Mouse (Mus musculus): ENCODE measurements around the gene Col5a3. TPM values are rescaled to one million over a fixed set of nuclear protein-coding genes. Genes with fewer than 3 reads are reported as not detected.
A peak's percentile ranks its signal among the peaks of the same experiment; 100 is the strongest.

Gene Col5a3
- total and polyA plus RNA-seq, 2 experiments from 2014 or later, result 0.83 to 3.0 TPM

- Histone ChIP-seq H3K4me1 (ENCODE audit: insufficient read depth, low read length) (no peaks in the 10 kb centered on the region), H3K36me3 (ENCODE audit: insufficient read depth, low read length) (no peaks in the 10 kb centered on the region), H3K27ac (ENCODE audit: low read depth, low read length) (no peak overlapping the region), H3K9ac (replicated peaks; ENCODE audit: low read length, poor library complexity, severe bottlenecking) (no peak overlapping the region), H3K4me2 (ENCODE audit: low read depth, low read length, poor library complexity, severe bottlenecking) (peak overlapping the region; percentile 42), H3K9me3 (ENCODE audit: low read length) (no peaks in the 10 kb centered on the region), H3K4me3 (ENCODE audit: low read depth, low read length) (no peak overlapping the region), H3K27me3 (ENCODE audit: insufficient read depth, low read length) (no peaks in the 10 kb centered on the region)
- peak; percentile 95 for TF ChIP-seq CTCF (IDR thresholded peaks at IDR 0.05)
- WGBS, result 16% methylated on average over 19 of the region's 19 CpGs
- DNase-seq (ENCODE audit: low spot score), result peak; percentile 95
- peak; percentile 87 for ATAC-seq (ENCODE audit: low FRiP score)
Observed at GRCm38 (mm10) chr9:20830901-20831643, 16.2 kb upstream of the Col5a3 start.

- 97% methylated on average over 1 of the region's 1 CpGs for WGBS
- no peak overlapping the region for H3K4me2 ChIP-seq (ENCODE audit: low read depth, low read length, poor library complexity, severe bottlenecking)
Observed at GRCm38 (mm10) chr9:20828127-20828526, 13.3 kb upstream of the Col5a3 start.

DNA sequence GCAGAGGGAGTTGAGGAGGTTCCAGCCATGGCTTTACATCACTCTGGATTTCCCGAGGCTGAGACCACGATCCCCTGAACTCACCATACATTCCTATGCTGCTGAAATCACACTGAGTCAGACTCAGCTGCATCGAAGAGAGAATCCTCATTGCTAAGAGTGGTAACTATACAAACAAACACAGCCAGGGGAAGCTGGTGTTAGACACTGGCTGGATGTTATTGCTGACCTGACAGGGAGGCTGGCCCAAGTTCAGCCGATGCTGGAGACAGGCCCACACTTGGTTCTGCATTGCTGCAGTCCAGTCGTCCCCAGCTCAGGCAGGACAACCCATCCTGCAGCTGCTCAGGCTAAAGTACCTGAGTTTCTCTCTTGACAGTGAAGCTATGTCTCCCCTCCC is 10.9 kb upstream of the Col5a3 start:
- WGBS, result 74% methylated on average over 5 of the region's 5 CpGs
- Histone ChIP-seq H3K27me3 (ENCODE audit: insufficient read depth, low read length) (no peaks in the 10 kb centered on the region), H3K4me1 (ENCODE audit: insufficient read depth, low read length) (no peaks in the 10 kb centered on the region)

More at GRCm38 (mm10) chr9:20828127-20828526, 13.3 kb upstream of the Col5a3 start:
- Histone ChIP-seq H3K9me3 (ENCODE audit: low read length) (no peaks in the 10 kb centered on the region), H3K4me1 (ENCODE audit: insufficient read depth, low read length) (no peaks in the 10 kb centered on the region), H3K4me3 (ENCODE audit: low read depth, low read length) (no peak overlapping the region), H3K27ac (ENCODE audit: low read depth, low read length) (no peak overlapping the region), H3K36me3 (ENCODE audit: insufficient read depth, low read length) (no peaks in the 10 kb centered on the region), H3K9ac (replicated peaks; ENCODE audit: low read length, poor library complexity, severe bottlenecking) (no peak overlapping the region), H3K27me3 (ENCODE audit: insufficient read depth, low read length) (no peaks in the 10 kb centered on the region)
- TF ChIP-seq CTCF (IDR thresholded peaks at IDR 0.05), result no peak
- DNase-seq (ENCODE audit: low spot score) (no peak), ATAC-seq (ENCODE audit: low FRiP score) (no peak)

DNA sequence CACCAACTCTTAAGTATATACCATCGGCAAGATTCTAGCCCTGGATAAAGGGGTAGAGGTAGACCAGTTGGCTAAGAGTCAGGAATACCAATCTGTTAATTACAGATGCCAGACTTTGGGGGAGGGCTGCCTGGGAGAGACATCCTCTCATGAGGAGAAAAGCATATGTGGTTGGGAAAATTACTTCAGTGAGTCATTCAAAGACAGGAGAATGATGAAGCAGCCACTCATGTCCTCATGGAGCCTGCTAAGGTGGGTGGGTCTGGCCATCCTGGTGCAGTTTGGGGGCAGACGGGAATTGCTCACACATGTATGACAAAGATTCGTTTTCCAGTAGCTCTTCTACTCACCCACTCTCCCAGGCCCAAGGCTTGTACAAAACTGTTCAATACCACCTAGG is 8.0 kb upstream of the Col5a3 start:
- no peak overlapping the region for H3K27ac ChIP-seq (ENCODE audit: low read depth, low read length)
- no peak for DNase-seq (ENCODE audit: low spot score)
- H3K36me3 ChIP-seq (ENCODE audit: insufficient read depth, low read length), result no peaks in the 10 kb centered on the region
- H3K4me1 ChIP-seq (ENCODE audit: insufficient read depth, low read length), result no peaks in the 10 kb centered on the region
- 81% methylated on average over 3 of the region's 3 CpGs for WGBS
- TF ChIP-seq CTCF (IDR thresholded peaks at IDR 0.05), result no peak
- no peak overlapping the region for H3K4me3 ChIP-seq (ENCODE audit: low read depth, low read length)
- no peaks in the 10 kb centered on the region for H3K9me3 ChIP-seq (ENCODE audit: low read length)
- H3K9ac ChIP-seq (replicated peaks; ENCODE audit: low read length, poor library complexity, severe bottlenecking), result no peak overlapping the region
- no peak overlapping the region for H3K4me2 ChIP-seq (ENCODE audit: low read depth, low read length, poor library complexity, severe bottlenecking)
- H3K27me3 ChIP-seq (ENCODE audit: insufficient read depth, low read length), result no peaks in the 10 kb centered on the region
- ATAC-seq (ENCODE audit: low FRiP score), result no peak

More for the DNA sequence above, 10.9 kb upstream of the Col5a3 start:
- TF ChIP-seq CTCF (IDR thresholded peaks at IDR 0.05), result no peak
- Histone ChIP-seq H3K36me3 (ENCODE audit: insufficient read depth, low read length) (no peaks in the 10 kb centered on the region), H3K4me3 (ENCODE audit: low read depth, low read length) (no peak overlapping the region), H3K4me2 (ENCODE audit: low read depth, low read length, poor library complexity, severe bottlenecking) (no peak overlapping the region), H3K9ac (replicated peaks; ENCODE audit: low read length, poor library complexity, severe bottlenecking) (no peak overlapping the region), H3K27ac (ENCODE audit: low read depth, low read length) (no peak overlapping the region), H3K9me3 (ENCODE audit: low read length) (no peaks in the 10 kb centered on the region)
- DNase-seq (ENCODE audit: low spot score) (no peak), ATAC-seq (ENCODE audit: low FRiP score) (no peak)

- no peak overlapping the region for H3K4me2 ChIP-seq (ENCODE audit: low read depth, low read length, poor library complexity, severe bottlenecking)
- WGBS, result 65% methylated on average over 5 of the region's 5 CpGs
- no peak overlapping the region for H3K4me3 ChIP-seq (ENCODE audit: low read depth, low read length)
- 0 out of 2 replicates have a peak, but pooled peaks cover under 1% of the 10 kb centered on the region for H3K27me3 ChIP-seq (ENCODE audit: insufficient read depth, low read length)
- H3K4me1 ChIP-seq (ENCODE audit: insufficient read depth, low read length), result no peaks in the 10 kb centered on the region
- TF ChIP-seq CTCF (IDR thresholded peaks at IDR 0.05), result no peak
- DNase-seq (ENCODE audit: low spot score), result no peak
- H3K9ac ChIP-seq (replicated peaks; ENCODE audit: low read length, poor library complexity, severe bottlenecking), result no peak overlapping the region
- ATAC-seq (ENCODE audit: low FRiP score), result no peak
- H3K9me3 ChIP-seq (ENCODE audit: low read length), result no peaks in the 10 kb centered on the region
- no peaks in the 10 kb centered on the region for H3K36me3 ChIP-seq (ENCODE audit: insufficient read depth, low read length)
- H3K27ac ChIP-seq (ENCODE audit: low read depth, low read length), result no peak overlapping the region
Observed at GRCm38 (mm10) chr9:20820001-20820400, 5.1 kb upstream of the Col5a3 start.

DNA sequence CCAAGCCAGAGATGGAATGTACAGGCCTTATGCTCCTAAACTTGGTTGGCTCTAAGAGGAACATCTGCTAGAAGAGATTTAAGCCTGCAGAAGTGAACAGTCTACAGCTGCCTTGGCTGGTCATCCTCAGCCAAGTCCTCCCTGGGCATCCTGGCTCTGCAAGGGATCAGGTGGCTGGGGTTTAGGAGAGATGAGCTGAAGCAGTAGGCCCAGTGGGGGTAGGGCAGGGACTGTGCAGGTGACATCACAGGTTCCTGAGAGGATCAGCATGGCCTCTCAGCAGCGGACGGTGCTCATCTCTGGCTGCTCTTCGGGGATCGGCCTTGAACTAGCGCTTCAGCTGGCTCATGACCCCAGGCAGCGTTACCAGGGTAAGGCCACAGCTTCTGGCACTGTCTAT is 3.4 kb upstream of the Col5a3 start, which contains the start of gene Rdh8:
Rdh8 (plus strand) TSS at position 268 of the 400 bp plus-strand sequence.
- H3K4me2 ChIP-seq (ENCODE audit: low read depth, low read length, poor library complexity, severe bottlenecking), result no peak within 1 kb of the TSS
- no peaks in the 10 kb centered on the region for H3K36me3 ChIP-seq (ENCODE audit: insufficient read depth, low read length)
- TF ChIP-seq CTCF (IDR thresholded peaks at IDR 0.05), result no peak
- 72% methylated on average over 6 of the region's 6 CpGs for WGBS
- no peak within 1 kb of the TSS for H3K27ac ChIP-seq (ENCODE audit: low read depth, low read length)
- ATAC-seq (ENCODE audit: low FRiP score), result no peak
- DNase-seq (ENCODE audit: low spot score), result no peak
- 0 out of 2 replicates have a peak, but pooled peaks cover 5% of the 10 kb centered on the region for H3K27me3 ChIP-seq (ENCODE audit: insufficient read depth, low read length)
- H3K9ac ChIP-seq (replicated peaks; ENCODE audit: low read length, poor library complexity, severe bottlenecking), result no peak within 1 kb of the TSS
- no peaks in the 10 kb centered on the region for H3K9me3 ChIP-seq (ENCODE audit: low read length)
- no peak within 1 kb of the TSS for H3K4me3 ChIP-seq (ENCODE audit: low read depth, low read length)
- 0 out of 2 replicates have a peak, but pooled peaks cover 3% of the 10 kb centered on the region for H3K4me1 ChIP-seq (ENCODE audit: insufficient read depth, low read length)

All from midbrain, postnatal 0 days (tissue).